Mouse (Mus musculus): ENCODE data around the gene Bax. TPM values are rescaled to one million over a fixed set of nuclear protein-coding genes. Genes with fewer than 3 reads are reported as not detected.
A peak's percentile ranks its signal among the peaks of the same experiment; 100 is the strongest.

Bax gene
- total RNA-seq, 2 experiments from 2014 or later: 73.2 to 77.6 TPM

DNA sequence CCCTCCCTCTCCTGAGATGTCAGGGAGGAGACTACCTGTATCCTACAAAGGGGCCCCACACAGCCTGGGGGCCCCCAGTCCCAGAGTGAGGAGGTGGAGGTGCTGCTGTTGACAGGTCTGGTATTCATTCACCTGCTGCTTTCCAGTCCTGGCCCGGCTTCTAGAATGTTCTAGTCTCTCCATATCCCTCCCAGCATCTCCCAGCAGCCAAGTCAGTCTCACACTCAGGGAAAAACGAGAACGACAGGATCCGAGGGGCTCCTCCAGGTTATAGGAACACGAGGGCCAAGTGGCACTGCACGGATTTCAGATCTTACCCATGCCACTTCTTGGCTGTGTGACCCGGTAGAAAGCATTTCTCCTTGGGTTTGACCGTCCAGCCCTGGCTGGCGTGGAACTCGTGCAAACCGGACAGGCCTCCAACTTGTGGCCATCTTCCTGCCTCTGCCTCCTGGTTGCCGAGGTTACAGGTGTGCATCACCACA is 51.9 kb downstream of the Bax start:
- H3K4me3 ChIP-seq: no peak overlapping the region
- TF ChIP-seq CTCF (conservative IDR thresholded peaks at IDR 0.05): no peak
- H3K27ac ChIP-seq: no peak overlapping the region
- no peak for DNase-seq (ENCODE audit: low spot score in 2 of 2)

DNA sequence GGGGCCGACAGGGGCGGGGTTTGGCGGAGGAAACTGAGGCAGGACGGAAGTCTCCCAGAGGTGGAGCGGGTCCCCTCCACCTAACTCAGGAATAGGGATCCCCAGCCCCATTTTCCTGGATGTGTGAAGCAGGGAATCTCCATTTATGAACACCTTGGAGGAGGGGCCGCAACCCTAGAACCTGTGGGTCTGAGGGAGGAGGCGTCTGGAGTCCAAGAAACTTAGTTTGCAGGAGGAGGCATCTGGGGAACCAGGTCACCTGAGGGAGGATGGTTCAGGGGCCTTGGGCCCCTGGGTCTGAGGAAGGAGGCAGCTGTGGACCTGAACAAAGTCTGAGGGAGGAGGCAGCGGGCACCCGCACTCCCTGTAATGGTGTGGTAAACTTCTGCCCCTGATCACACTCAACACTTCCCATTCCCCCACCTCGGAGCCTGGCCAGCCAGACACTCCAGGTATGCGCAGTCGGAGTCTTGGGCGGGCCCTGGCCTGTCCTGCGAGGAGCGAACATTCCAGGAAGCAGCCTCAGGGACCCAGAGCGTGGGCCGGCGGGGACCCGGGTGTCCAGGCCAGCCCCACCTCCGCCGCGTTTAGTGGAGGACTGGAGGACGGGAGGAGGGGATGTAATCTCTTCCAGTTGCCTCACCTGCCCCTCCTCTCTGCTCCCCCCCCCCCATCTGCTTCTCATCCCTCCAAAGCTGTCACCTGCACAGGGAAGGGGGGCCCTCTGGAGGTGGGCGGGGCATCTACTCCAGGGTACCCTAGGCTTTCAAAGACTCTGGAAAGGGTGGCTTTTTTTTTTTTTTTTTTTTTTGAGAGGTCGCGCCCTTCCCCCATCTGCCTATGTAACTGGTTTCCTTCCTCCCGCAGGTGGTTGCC is 52.6 kb downstream of the Bax start:
- Histone ChIP-seq H3K27ac (no peak overlapping the region), H3K4me3 (peak overlapping the region; percentile 50)
- TF ChIP-seq CTCF (conservative IDR thresholded peaks at IDR 0.05): no peak
- DNase-seq (ENCODE audit: low spot score in 2 of 2): no peak

GRCm38 (mm10) chr7:45413113-45413863 is 53.4 kb downstream of the Bax start, which contains the start of gene Ntf5:
Gene Ntf5 (plus strand): TSS chr7:45413695.
- TF ChIP-seq CTCF (conservative IDR thresholded peaks at IDR 0.05): no peak
- Histone ChIP-seq H3K4me3 (peak within 1 kb of the TSS; percentile 50), H3K27ac (no peak within 1 kb of the TSS)
- DNase-seq (ENCODE audit: low spot score in 2 of 2): no peak

DNA sequence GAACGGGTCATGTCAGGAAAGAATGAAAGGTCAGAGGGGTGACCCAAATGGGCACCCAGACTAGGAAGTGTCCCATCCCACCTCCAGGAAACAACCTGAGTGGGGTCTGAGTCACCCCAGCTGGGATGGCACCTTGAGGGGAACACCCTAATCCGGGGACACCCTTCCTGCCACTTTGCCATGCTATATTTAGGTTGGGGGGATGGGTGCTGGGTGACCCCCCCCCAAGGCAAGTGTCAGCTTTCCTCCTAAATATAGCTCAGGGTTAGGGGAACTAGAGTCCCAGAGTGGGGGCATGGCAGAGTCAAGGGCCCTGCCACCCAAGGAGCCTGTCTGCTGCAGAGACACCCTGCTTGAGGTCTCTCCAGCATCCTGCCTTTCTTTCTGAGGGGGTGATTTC is 54.3 kb downstream of the Bax start:
- TF ChIP-seq CTCF (conservative IDR thresholded peaks at IDR 0.05): no peak
- no peak for DNase-seq (ENCODE audit: low spot score in 2 of 2)
- Histone ChIP-seq H3K4me3 (no peak overlapping the region), H3K27ac (no peak overlapping the region)

Small RNA genes lying within 50 kb of the gene (microRNA-seq; reads per million reads assigned to microRNA genes)
- 0 reads per million in 2 experiments for gene Gm22133

Other genes starting within 250 kb of the Bax start
- gene Cd37, start 227.8 kb downstream of the Bax start, total RNA-seq (2021): 1 to 10 TPM; 3.7 to 5.5 TPM
- 1 to 10 TPM; 1.7 to 2.8 TPM for gene Slc6a16, start 225.8 kb downstream of the Bax start, total RNA-seq (2021)
- not detected for gene Slc6a21, start 189.4 kb downstream of the Bax start, total RNA-seq (2021)
- 10 to 100 TPM; 12.8 to 16.5 TPM for gene Trpm4, start 133.1 kb downstream of the Bax start, total RNA-seq (2021)
- gene Hrc, start 131.6 kb downstream of the Bax start, total RNA-seq (2021): under 1 TPM; 0.22 to 0.33 TPM
- gene Ppfia3, start 99.9 kb downstream of the Bax start, total RNA-seq (2021): 100 to 1,000 TPM; 133 to 138 TPM
- gene Lin7b, start 96.3 kb downstream of the Bax start, total RNA-seq (2021): 100 to 1,000 TPM; 138 to 146 TPM
- gene Snrnp70, start 71.2 kb downstream of the Bax start, total RNA-seq (2021): 100 to 1,000 TPM; 456 to 514 TPM
- gene Kcna7, start 61.2 kb downstream of the Bax start, total RNA-seq (2021): not detected
- not detected for gene Ntf5, start 53.2 kb downstream of the Bax start, total RNA-seq (2021)
- gene Lhb, start 46.1 kb downstream of the Bax start, total RNA-seq (2021): not detected
- 10 to 100 TPM; 16.1 to 20.3 TPM for gene Gys1, start 32.1 kb downstream of the Bax start, total RNA-seq (2021)
- gene Ruvbl2, start 28.8 kb downstream of the Bax start, total RNA-seq (2021): 10 to 100 TPM; 35.0 to 37.2 TPM
- 100 to 1,000 TPM; 186 to 204 TPM for gene Ftl1, start 7.0 kb downstream of the Bax start, total RNA-seq (2021)
- gene Tulp2, start 15.0 kb upstream of the Bax start, total RNA-seq (2021): not detected
- 1 to 10 TPM; 2.1 to 3.1 TPM for gene Gm45808, start 19.9 kb upstream of the Bax start, total RNA-seq (2021)
- 1 to 10 TPM; 4.3 to 4.4 TPM for gene Dhdh, start 21.9 kb upstream of the Bax start, total RNA-seq (2021)
- gene Nucb1, start 43.5 kb upstream of the Bax start, total RNA-seq (2021): 10 to 100 TPM; 97.6 to 98.2 TPM
- 10 to 100 TPM; 19.0 to 25.8 TPM for gene Ppp1r15a, start 59.4 kb upstream of the Bax start, total RNA-seq (2021)
- gene Plekha4, start 59.4 kb upstream of the Bax start, total RNA-seq (2021): under 1 TPM; 0.52 to 0.79 TPM
- gene Hsd17b14, start 88.0 kb upstream of the Bax start, total RNA-seq (2021): not detected
- 10 to 100 TPM; 20.6 to 28.2 TPM for gene Bcat2, start 103.3 kb upstream of the Bax start, total RNA-seq (2021)
- not detected for gene Fgf21, start 148.6 kb upstream of the Bax start, total RNA-seq (2021)
- gene Fut1, start 150.4 kb upstream of the Bax start, total RNA-seq (2021): not detected
- gene Izumo1, start 154.9 kb upstream of the Bax start, total RNA-seq (2021): not detected
- 1 to 10 TPM; 6.1 to 7.4 TPM for gene Rasip1, start 160.6 kb upstream of the Bax start, total RNA-seq (2021)
- 1 to 10 TPM; 1.2 to 4.8 TPM for gene Mamstr, start 173.1 kb upstream of the Bax start, total RNA-seq (2021)
- gene Fut2, start 199.5 kb upstream of the Bax start, total RNA-seq (2021): under 1 TPM; 0.13 to 0.25 TPM
- 1 to 10 TPM; 6.3 to 9.3 TPM for gene Ntn5, start 217.1 kb upstream of the Bax start, total RNA-seq (2021)
- 1 to 10 TPM; 2.2 to 2.3 TPM for gene Sec1, start 227.5 kb upstream of the Bax start, total RNA-seq (2021)
- gene Car11, start 232.9 kb upstream of the Bax start, total RNA-seq (2021): 100 to 1,000 TPM; 184 to 211 TPM
- 10 to 100 TPM; 69.2 to 72.8 TPM for gene Dbp, start 238.2 kb upstream of the Bax start, total RNA-seq (2021)
- gene Rpl18, start 248.6 kb upstream of the Bax start, total RNA-seq (2021): 100 to 1,000 TPM; 342 to 353 TPM